Mouse (Mus musculus) forebrain, embryonic 10.5 days (tissue): ENCODE data around the gene Tasp1. TPM values are rescaled to one million over a fixed set of nuclear protein-coding genes. Genes with fewer than 3 reads are reported as not detected.

ENCODE experiments used
- DNase-seq: peaks from one replicate; pipeline ENCODE4 v3.0.0-alpha.2; 2017; ENCODE audit warnings: low spot score; ENCODE audit errors: extremely low spot score
- H3K27ac ChIP-seq: fragments of 300-500 bp; sonication (generic); 2 replicates; pipeline ENCODE4 v1.5.1; 2016; ENCODE audit warnings: mild to moderate bottlenecking
- H3K27me3 ChIP-seq: fragments of 300-500 bp; sonication (generic); 2 replicates; pipeline ENCODE4 v1.6.1; 2016; ENCODE audit warnings: mild to moderate bottlenecking; ENCODE audit not compliant: poor library complexity, severe bottlenecking
- H3K36me3 ChIP-seq: fragments of 300-500 bp; sonication (generic); replicated peaks from 2 replicates; pipeline ENCODE4 v1.6.1; 2016; ENCODE audit warnings: mild to moderate bottlenecking, moderate library complexity
- H3K4me1 ChIP-seq: fragments of 300-500 bp; sonication (generic); 2 replicates; pipeline ENCODE4 v1.6.1; 2016
- H3K4me3 ChIP-seq: fragments of 300-500 bp; sonication (generic); 2 replicates; pipeline ENCODE4 v1.5.1; 2016; ENCODE audit warnings: mild to moderate bottlenecking, moderate library complexity
- H3K9me3 ChIP-seq: fragments of 300-500 bp; sonication (generic); 2 replicates; pipeline ENCODE4 v1.6.1; 2016; ENCODE audit warnings: mild to moderate bottlenecking, moderate library complexity
- WGBS: fragments of 180-500 bp; shearing (Covaris S2); methylation state at CpG from one replicate; pipeline ENCODE4 v1.1.7; 2016; 5-methylcytosine and 5-hydroxymethylcytosine counted together
- polyA plus RNA-seq: library from polyadenylated mRNA; unstranded; fragments of >200 nt; fragmentation: Nextera tagmentation; extraction: Ambion mirVana; gene quantifications from 2 replicates; pipeline ENCODE4 v1.2.1, GENCODE M21; 2016

Gene Tasp1
- polyA plus RNA-seq, 1 experiment from 2014 or later, result 22.5 TPM

- DNase-seq, result no peak
- Histone ChIP-seq H3K4me3 (no peak overlapping the region), H3K4me1 (no peaks in the 10 kb centered on the region), H3K27ac (no peak overlapping the region), H3K27me3 (no peaks in the 10 kb centered on the region), H3K36me3 (no peaks in the 10 kb centered on the region; the same call in 1 of the 2 replicates), H3K9me3 (no peaks in the 10 kb centered on the region)
- 73% methylated on average over 3 of the region's 3 CpGs for WGBS
Measured at GRCm38 (mm10) chr2:139859424-139860132, 207.0 kb downstream of the Tasp1 start.

- DNase-seq, result no peak
- Histone ChIP-seq H3K36me3 (no peaks in the 10 kb centered on the region), H3K4me1 (no peaks in the 10 kb centered on the region), H3K27me3 (no peaks in the 10 kb centered on the region), H3K27ac (no peak overlapping the region), H3K4me3 (no peak overlapping the region), H3K9me3 (no peaks in the 10 kb centered on the region)
- whole genome bisulfite sequencing, result 97% methylated on average over 1 of the region's 1 CpGs
Measured at GRCm38 (mm10) chr2:139849621-139850020, 217.0 kb downstream of the Tasp1 start.

- Histone ChIP-seq H3K27ac (no peak overlapping the region), H3K4me3 (no peak overlapping the region), H3K36me3 (no peaks in the 10 kb centered on the region), H3K27me3 (no peaks in the 10 kb centered on the region), H3K9me3 (no peaks in the 10 kb centered on the region), H3K4me1 (no peaks in the 10 kb centered on the region)
- WGBS, result 91% methylated on average over 1 of the region's 1 CpGs
- DNase-seq, result no peak
Measured at GRCm38 (mm10) chr2:139841359-139841758, 225.2 kb downstream of the Tasp1 start.

GRCm38 (mm10) chr2:139840941-139841340 lies 225.7 kb downstream of the Tasp1 start:
- Histone ChIP-seq H3K4me1 (no peaks in the 10 kb centered on the region), H3K4me3 (no peak overlapping the region), H3K36me3 (no peaks in the 10 kb centered on the region), H3K27ac (no peak overlapping the region), H3K27me3 (no peaks in the 10 kb centered on the region), H3K9me3 (no peaks in the 10 kb centered on the region)
- DNase-seq, result no peak
- 89% methylated on average over 5 of the region's 5 CpGs for WGBS

- no peak for DNase-seq
- WGBS, result 92% methylated on average over 8 of the region's 8 CpGs
- no peaks in the 10 kb centered on the region for H3K9me3 ChIP-seq
- no peaks in the 10 kb centered on the region for H3K36me3 ChIP-seq
- H3K27ac ChIP-seq, result no peak overlapping the region
- H3K4me3 ChIP-seq, result no peak overlapping the region
- no peaks in the 10 kb centered on the region for H3K27me3 ChIP-seq
- H3K4me1 ChIP-seq, result peaks cover 4% of the 10 kb centered on the region; the same call in 1 of the 2 replicates
Measured at GRCm38 (mm10) chr2:139821589-139822378, 244.8 kb downstream of the Tasp1 start.

- no peaks in the 10 kb centered on the region for H3K27me3 ChIP-seq
- no peak for DNase-seq
- H3K36me3 ChIP-seq, result no peaks in the 10 kb centered on the region
- no peak overlapping the region for H3K27ac ChIP-seq
- 86% methylated on average over 3 of the region's 3 CpGs for WGBS
- H3K4me3 ChIP-seq, result no peak overlapping the region
- H3K4me1 ChIP-seq, result peaks cover 4% of the 10 kb centered on the region; the same call in 1 of the 2 replicates
- H3K9me3 ChIP-seq, result no peaks in the 10 kb centered on the region
Measured at GRCm38 (mm10) chr2:139817275-139817674, 249.3 kb downstream of the Tasp1 start.

GRCm38 (mm10) chr2:139807887-139808286 lies 258.7 kb downstream of the Tasp1 start:
- no peaks in the 10 kb centered on the region for H3K36me3 ChIP-seq
- WGBS, result 90% methylated on average over 6 of the region's 6 CpGs
- DNase-seq, result no peak
- H3K27me3 ChIP-seq, result no peaks in the 10 kb centered on the region
- no peaks in the 10 kb centered on the region for H3K9me3 ChIP-seq
- H3K4me1 ChIP-seq, result no peaks in the 10 kb centered on the region
- H3K4me3 ChIP-seq, result no peak overlapping the region
- no peak overlapping the region for H3K27ac ChIP-seq

GRCm38 (mm10) chr2:139804041-139804440 lies 262.6 kb downstream of the Tasp1 start:
- 84% methylated on average over 7 of the region's 7 CpGs for WGBS
- no peak overlapping the region for H3K4me3 ChIP-seq
- H3K9me3 ChIP-seq, result no peaks in the 10 kb centered on the region
- no peaks in the 10 kb centered on the region for H3K27me3 ChIP-seq
- no peak overlapping the region for H3K27ac ChIP-seq
- H3K4me1 ChIP-seq, result no peaks in the 10 kb centered on the region
- no peak for DNase-seq
- H3K36me3 ChIP-seq, result no peaks in the 10 kb centered on the region

GRCm38 (mm10) chr2:139792345-139793120 lies 274.1 kb downstream of the Tasp1 start:
- no peak for DNase-seq
- no peak overlapping the region for H3K27ac ChIP-seq
- H3K4me1 ChIP-seq, result no peaks in the 10 kb centered on the region
- H3K4me3 ChIP-seq, result no peak overlapping the region
- 86% methylated on average over 9 of the region's 9 CpGs for WGBS
- H3K27me3 ChIP-seq, result no peaks in the 10 kb centered on the region
- no peaks in the 10 kb centered on the region for H3K36me3 ChIP-seq
- no peaks in the 10 kb centered on the region for H3K9me3 ChIP-seq

- Histone ChIP-seq H3K36me3 (no peaks in the 10 kb centered on the region), H3K27me3 (no peaks in the 10 kb centered on the region), H3K27ac (no peak overlapping the region), H3K9me3 (no peaks in the 10 kb centered on the region), H3K4me1 (no peaks in the 10 kb centered on the region), H3K4me3 (no peak overlapping the region)
- WGBS, result 82% methylated on average over 4 of the region's 4 CpGs
- DNase-seq, result no peak
Measured at GRCm38 (mm10) chr2:139788658-139789057, 277.9 kb downstream of the Tasp1 start.

- Histone ChIP-seq H3K9me3 (no peaks in the 10 kb centered on the region), H3K27me3 (no peaks in the 10 kb centered on the region), H3K27ac (no peak overlapping the region), H3K4me1 (no peaks in the 10 kb centered on the region), H3K4me3 (no peak overlapping the region), H3K36me3 (no peaks in the 10 kb centered on the region)
- DNase-seq, result no peak
- WGBS, result 95% methylated on average over 2 of the region's 2 CpGs
Measured at GRCm38 (mm10) chr2:139784946-139785345, 281.7 kb downstream of the Tasp1 start.

- H3K4me3 ChIP-seq, result no peak overlapping the region
Measured at GRCm38 (mm10) chr2:139784465-139784864, 282.1 kb downstream of the Tasp1 start.

More at GRCm38 (mm10) chr2:139784465-139784864, 282.1 kb downstream of the Tasp1 start:
- no peaks in the 10 kb centered on the region for H3K9me3 ChIP-seq
- H3K36me3 ChIP-seq, result no peaks in the 10 kb centered on the region
- no peak for DNase-seq
- 82% methylated on average over 1 of the region's 1 CpGs for WGBS
- no peaks in the 10 kb centered on the region for H3K4me1 ChIP-seq
- H3K27me3 ChIP-seq, result no peaks in the 10 kb centered on the region
- no peak overlapping the region for H3K27ac ChIP-seq
